Mouse (Mus musculus) lung, postnatal 0 days (tissue): ENCODE measurements around the gene Gp1ba. TPM values are rescaled to one million over a fixed set of nuclear protein-coding genes. Genes with fewer than 3 reads are reported as not detected.

ENCODE experiments used
- ATAC-seq: fragments of 200-750 bp; cut with Nextera tagmentation; 2 replicates; pipeline ENCODE4 v1.8.0; 2017; ENCODE audit warnings: moderate library complexity
- DNase-seq: peaks from one replicate; pipeline ENCODE4 v3.0.0-alpha.2; 2016; ENCODE audit warnings: low spot score
- H3K27ac ChIP-seq: fragments of 300-500 bp; sonication (generic); 2 replicates; pipeline ENCODE4 v1.5.1; 2014; ENCODE audit warnings: antibody characterized with exemption, mild to moderate bottlenecking, low read length, mixed read lengths
- H3K27me3 ChIP-seq: fragments of 300-500 bp; sonication (generic); replicated peaks from 2 replicates; pipeline ENCODE4 v1.6.1; 2014; ENCODE audit warnings: low read length, mixed read lengths; ENCODE audit not compliant: insufficient read depth
- H3K36me3 ChIP-seq: fragments of 300-500 bp; sonication (generic); 2 replicates; pipeline ENCODE4 v1.6.1; 2014; ENCODE audit warnings: low read length, mixed read lengths; ENCODE audit not compliant: insufficient read depth
- H3K4me1 ChIP-seq: fragments of 300-500 bp; sonication (generic); 2 replicates; pipeline ENCODE4 v1.6.1; 2014; ENCODE audit warnings: antibody characterized with exemption, low read depth, low read length, mixed read lengths; ENCODE audit not compliant: insufficient read depth
- H3K4me2 ChIP-seq: fragments of 300-500 bp; sonication (generic); replicated peaks from 2 replicates; pipeline ENCODE4 v1.6.1; 2014; ENCODE audit warnings: low read depth, mild to moderate bottlenecking, low read length, moderate library complexity, mixed read lengths
- H3K4me3 ChIP-seq: fragments of 300-500 bp; sonication (generic); 2 replicates; pipeline ENCODE4 v1.5.1; 2014; ENCODE audit warnings: low read depth, low read length
- H3K9ac ChIP-seq: fragments of 300-500 bp; sonication (generic); replicated peaks from 2 replicates; pipeline ENCODE4 v1.6.1; 2014; ENCODE audit warnings: low read depth, mild to moderate bottlenecking
- H3K9me3 ChIP-seq: fragments of 300-500 bp; sonication (generic); 2 replicates; pipeline ENCODE4 v1.6.1; 2016; ENCODE audit warnings: low read length, mixed read lengths
- CTCF ChIP-seq: IDR thresholded peaks from 2 replicates; pipeline ENCODE4 v1.5.1; 2016; ENCODE audit warnings: antibody characterized with exemption, mild to moderate bottlenecking
- EP300 ChIP-seq: IDR thresholded peaks from 2 replicates; pipeline ENCODE4 v1.6.1; 2016; ENCODE audit warnings: antibody characterized with exemption, mild to moderate bottlenecking, control low read depth
- WGBS: fragments of 180-500 bp; shearing (Covaris S2); extraction: QIAGEN DNeasy Blood & Tissue Kit; methylation state at CpG from one replicate; pipeline ENCODE4 v1.1.7; 2014; 5-methylcytosine and 5-hydroxymethylcytosine counted together
- polyA plus RNA-seq: library from polyadenylated mRNA; unstranded; fragments of >200 nt; fragmentation: Nextera tagmentation; extraction: Ambion mirVana; gene quantifications from 2 replicates; pipeline ENCODE4 v1.2.1, GENCODE M21; 2015

The Gp1ba gene
- polyA plus RNA-seq: 0.55 and 0.66 TPM in 2 replicates

GRCm38 (mm10) chr11:70638714-70639278 is at the start of gene Gp1ba:
Gene Gp1ba, plus strand, starts transcription at chr11:70639122.
- 19% methylated on average over 5 of the region's 5 CpGs for WGBS
- ATAC-seq: no peak
- no peak within 1 kb of the TSS for H3K27ac ChIP-seq

DNA sequence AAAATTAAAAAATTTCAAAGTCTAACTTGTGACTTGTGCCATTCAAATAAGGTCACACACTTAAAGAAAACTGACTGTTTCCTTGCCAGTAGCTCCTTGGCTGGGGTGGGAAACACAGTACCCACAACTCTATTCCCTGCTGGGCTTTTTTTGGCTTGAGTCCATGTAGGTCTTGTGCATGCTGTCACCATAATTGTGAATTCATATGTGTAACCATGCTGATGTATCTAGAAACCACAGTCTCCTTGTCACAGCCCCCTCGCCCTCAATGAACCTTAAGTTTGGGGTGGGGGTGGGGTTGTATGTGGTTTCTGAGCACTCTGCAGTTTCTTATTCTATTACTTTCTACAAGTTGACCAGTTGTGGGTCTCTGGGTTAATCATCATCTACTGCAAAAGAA is 47.2 kb upstream of the Gp1ba start:
- WGBS: 81% methylated on average over 1 of the region's 1 CpGs
- no peak for TF ChIP-seq CTCF
- ATAC-seq: no peak
- H3K4me3 ChIP-seq: no peak overlapping the region
- no peak overlapping the region for H3K9ac ChIP-seq
- no peak overlapping the region for H3K27ac ChIP-seq
- H3K4me1 ChIP-seq: peaks cover 6% of the 10 kb centered on the region; the same call in 1 of the 2 replicates
- no peak for DNase-seq
- H3K4me2 ChIP-seq: no peak overlapping the region
- H3K9me3 ChIP-seq: no peaks in the 10 kb centered on the region
- no peaks in the 10 kb centered on the region for H3K27me3 ChIP-seq
- no peaks in the 10 kb centered on the region for H3K36me3 ChIP-seq

More at GRCm38 (mm10) chr11:70638714-70639278, at the start of gene Gp1ba:
- Histone ChIP-seq H3K9ac (no peak within 1 kb of the TSS), H3K4me2 (no peak within 1 kb of the TSS), H3K4me1 (peaks cover 7% of the 10 kb centered on the region; the same call in 1 of the 2 replicates), H3K27me3 (no peaks in the 10 kb centered on the region), H3K9me3 (no peaks in the 10 kb centered on the region), H3K36me3 (0 out of 2 replicates have a peak, but pooled peaks cover 4% of the 10 kb centered on the region), H3K4me3 (no peak within 1 kb of the TSS)
- no peak for TF ChIP-seq EP300
- no peak for TF ChIP-seq CTCF
- DNase-seq: no peak

- 53% methylated on average over 15 of the region's 15 CpGs for WGBS
- Histone ChIP-seq H3K4me2 (no peak overlapping the region), H3K4me1 (peaks cover 6% of the 10 kb centered on the region; the same call in 1 of the 2 replicates), H3K27ac (no peak overlapping the region), H3K9ac (no peak overlapping the region), H3K4me3 (no peak overlapping the region), H3K27me3 (no peaks in the 10 kb centered on the region), H3K36me3 (peaks cover 16% of the 10 kb centered on the region; the same call in 1 of the 2 replicates), H3K9me3 (no peaks in the 10 kb centered on the region)
- ATAC-seq (peak; percentile 65), DNase-seq (peak; percentile 40)
- TF ChIP-seq EP300 (no peak), CTCF (no peak)
These were observed 44.5 kb upstream of the Gp1ba start for GRCm38 (mm10) chr11:70594253-70594989.

DNA sequence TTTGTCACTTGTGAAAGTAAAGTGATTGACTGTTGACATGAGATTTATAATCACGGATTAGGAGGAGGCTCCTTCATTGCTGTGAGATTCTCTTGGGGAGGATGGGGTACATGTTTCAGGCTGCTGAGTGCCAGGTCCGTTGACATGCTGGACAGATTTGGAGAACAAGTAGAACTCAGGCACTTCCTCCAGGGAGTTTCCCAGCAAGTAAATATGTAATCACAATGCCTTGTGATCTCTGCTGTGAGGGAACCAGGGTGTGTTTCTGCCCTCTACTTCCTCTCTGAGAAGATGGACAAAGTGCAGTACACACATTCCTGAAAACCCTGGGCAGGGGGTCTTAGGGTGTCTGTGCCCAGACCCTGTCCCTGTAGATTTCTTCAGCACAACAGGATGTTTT is 43.3 kb upstream of the Gp1ba start:
- 39% methylated on average over 2 of the region's 2 CpGs for WGBS
- TF ChIP-seq CTCF: no peak
- 0 out of 2 replicates have a peak, but pooled peaks have one; percentile 27 for TF ChIP-seq EP300
- Histone ChIP-seq H3K27ac (peak overlapping the region; percentile 43; the same call in 1 of the 2 replicates), H3K9me3 (no peaks in the 10 kb centered on the region), H3K4me1 (peaks cover 6% of the 10 kb centered on the region; the same call in 1 of the 2 replicates), H3K27me3 (no peaks in the 10 kb centered on the region), H3K36me3 (peaks cover 18% of the 10 kb centered on the region; the same call in 1 of the 2 replicates), H3K9ac (no peak overlapping the region), H3K4me2 (no peak overlapping the region), H3K4me3 (no peak overlapping the region)
- peak; percentile 55 for DNase-seq
- ATAC-seq: peak; percentile 53; the same call in 1 of the 2 replicates

DNA sequence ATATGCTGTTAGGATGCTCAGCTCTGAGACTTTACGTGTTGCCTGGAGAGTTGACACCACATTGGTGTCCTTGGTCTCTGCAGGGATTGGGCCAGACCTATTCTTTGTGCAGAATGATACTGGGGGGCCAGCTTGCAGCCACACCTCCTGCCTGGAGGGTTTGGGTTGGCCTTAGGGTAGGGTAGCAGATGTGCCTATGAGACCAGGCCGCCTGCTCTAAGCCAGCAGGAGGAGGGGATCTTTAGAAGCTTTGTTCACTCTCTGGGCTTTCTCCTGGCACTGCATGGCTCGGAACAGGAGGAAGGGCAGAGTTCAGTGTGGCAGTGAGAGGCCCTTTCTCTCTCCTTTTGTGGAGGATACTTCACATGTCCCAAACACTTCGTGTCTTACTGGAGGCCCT is 42.8 kb upstream of the Gp1ba start:
- peak overlapping the region; percentile 43; the same call in 1 of the 2 replicates for H3K27ac ChIP-seq
- no peak for ATAC-seq

GRCm38 (mm10) chr11:70597301-70597700 is 41.6 kb upstream of the Gp1ba start:
- Histone ChIP-seq H3K4me3 (no peak overlapping the region), H3K27me3 (no peaks in the 10 kb centered on the region), H3K27ac (no peak overlapping the region), H3K9ac (no peak overlapping the region), H3K4me1 (peaks cover 6% of the 10 kb centered on the region; the same call in 1 of the 2 replicates), H3K36me3 (peaks cover 26% of the 10 kb centered on the region; the same call in 1 of the 2 replicates), H3K4me2 (no peak overlapping the region), H3K9me3 (no peaks in the 10 kb centered on the region)
- ATAC-seq (no peak), DNase-seq (no peak)
- TF ChIP-seq EP300 (no peak), CTCF (no peak)
- 66% methylated on average over 6 of the region's 6 CpGs for WGBS

More for the DNA sequence above, 42.8 kb upstream of the Gp1ba start:
- TF ChIP-seq EP300 (no peak), CTCF (no peak)
- DNase-seq: no peak
- H3K4me3 ChIP-seq: no peak overlapping the region
- no peak overlapping the region for H3K4me2 ChIP-seq
- H3K4me1 ChIP-seq: peaks cover 6% of the 10 kb centered on the region; the same call in 1 of the 2 replicates
- no peaks in the 10 kb centered on the region for H3K27me3 ChIP-seq
- H3K9me3 ChIP-seq: no peaks in the 10 kb centered on the region
- H3K9ac ChIP-seq: no peak overlapping the region
- H3K36me3 ChIP-seq: peaks cover 18% of the 10 kb centered on the region; the same call in 1 of the 2 replicates
- WGBS: 60% methylated on average over 4 of the region's 4 CpGs
